Mouse (Mus musculus) spleen, adult 2 months (tissue): ENCODE data around the gene Mlip.

Source experiments
- CTCF ChIP-seq: fragments of 200-500 bp; IDR thresholded peaks from 2 replicates; pipeline ENCODE4 v1.5.1; 2011; ENCODE audit warnings: mild to moderate bottlenecking, inconsistent platforms; ENCODE audit not compliant: insufficient read depth, insufficient read length, insufficient replicate concordance; ENCODE audit errors: extremely low read depth
- POLR2A ChIP-seq: fragments of 200-500 bp; IDR thresholded peaks from 2 replicates; pipeline ENCODE4 v1.6.1; 2011; ENCODE audit warnings: low read depth, low read length, inconsistent platforms

DNA sequence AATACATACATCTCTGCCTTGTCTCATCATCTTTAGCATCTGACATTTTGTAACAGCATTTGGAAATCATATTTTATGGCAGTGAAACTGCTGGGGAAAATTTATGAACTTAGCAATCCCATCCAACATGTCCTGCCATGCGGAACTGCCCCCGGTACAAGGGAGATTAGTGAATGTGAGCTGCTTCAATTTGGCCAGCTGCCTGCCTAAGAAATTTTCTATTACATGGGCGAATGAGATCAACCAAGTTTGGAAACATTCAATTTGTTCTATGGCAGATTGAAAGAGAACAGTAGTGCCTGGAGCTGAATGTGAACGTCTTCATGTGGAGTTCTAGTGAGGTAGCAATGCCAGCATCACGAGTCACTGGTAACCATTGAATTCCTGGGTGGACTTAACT lies 191.0 kb downstream of the Mlip start:
- no peak for TF ChIP-seq CTCF
- TF ChIP-seq POLR2A, result no peak
